Mouse (Mus musculus): ENCODE measurements around the gene Eif2b3. TPM values are rescaled to one million over a fixed set of nuclear protein-coding genes. Genes with fewer than 3 reads are reported as not detected.
A peak's percentile ranks its signal among the peaks of the same experiment; 100 is the strongest.

Eif2b3 gene
- polyA plus RNA-seq, 1 experiment from 2014 or later: 41.0 TPM

DNA sequence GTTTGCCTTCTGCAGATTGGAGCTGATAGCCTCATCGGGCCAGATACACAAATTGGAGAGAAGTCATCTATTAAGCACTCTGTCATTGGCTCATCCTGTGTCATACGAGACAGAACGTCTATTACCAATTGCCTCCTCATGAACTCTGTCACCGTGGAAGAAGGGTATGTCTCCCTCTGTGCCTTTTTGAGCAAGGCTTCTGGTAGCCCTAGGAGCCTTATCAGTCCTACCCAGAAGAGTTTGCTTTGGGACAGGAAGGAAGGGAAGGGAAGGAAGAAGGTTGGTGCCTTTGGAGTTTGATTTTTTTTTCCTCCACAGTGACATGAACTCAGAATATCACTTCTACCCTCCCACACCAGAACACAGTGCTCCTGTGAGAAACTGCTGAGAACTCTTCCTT is 51.4 kb downstream of the Eif2b3 start:
- no peak overlapping the region for H3K4me2 ChIP-seq (ENCODE audit: low read length)
- H3K9ac ChIP-seq (ENCODE audit: low read depth, low read length): no peak overlapping the region
- no peak overlapping the region for H3K27ac ChIP-seq
- TF ChIP-seq CTCF (IDR thresholded peaks at IDR 0.05; ENCODE audit: low read depth): no peak
- DNase-seq (ENCODE audit: low spot score): no peak
- no peaks in the 10 kb centered on the region for H3K27me3 ChIP-seq (ENCODE audit: insufficient read depth, low read length)
- ATAC-seq (replicated peaks; ENCODE audit: low FRiP score, low read depth): no peak
- H3K36me3 ChIP-seq (ENCODE audit: insufficient read depth, low read length): peaks cover 42% of the 10 kb centered on the region
- 81% methylated on average over 4 of the region's 4 CpGs for WGBS
- H3K4me1 ChIP-seq (replicated peaks; ENCODE audit: insufficient read depth, low read length): no peaks in the 10 kb centered on the region
- no peak overlapping the region for H3K4me3 ChIP-seq (replicated peaks; ENCODE audit: low read depth, low read length)
- H3K9me3 ChIP-seq (replicated peaks; ENCODE audit: low read length): no peaks in the 10 kb centered on the region

DNA sequence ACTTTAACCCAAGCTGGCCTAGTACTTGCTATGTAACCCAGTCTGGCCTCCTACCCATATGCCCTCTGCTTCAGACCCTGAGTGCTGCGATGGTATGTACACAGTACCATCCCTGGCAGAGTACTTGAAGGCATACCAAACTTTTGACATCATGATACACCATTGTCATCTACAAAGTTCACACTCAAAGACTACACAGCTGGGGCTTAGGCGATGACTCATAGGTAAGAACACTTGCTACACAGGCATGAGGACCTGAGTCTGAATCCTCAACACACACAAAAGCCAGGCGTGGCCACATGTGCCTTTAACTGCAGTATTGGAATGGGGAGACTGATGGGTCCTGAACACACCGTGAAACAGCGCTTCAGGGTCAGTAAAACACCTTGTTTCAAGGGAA is 52.0 kb downstream of the Eif2b3 start:
- ATAC-seq (replicated peaks; ENCODE audit: low FRiP score, low read depth) (no peak), DNase-seq (ENCODE audit: low spot score) (no peak)
- no peak for TF ChIP-seq CTCF (IDR thresholded peaks at IDR 0.05; ENCODE audit: low read depth)
- 93% methylated on average over 5 of the region's 5 CpGs for WGBS
- Histone ChIP-seq H3K27ac (no peak overlapping the region), H3K27me3 (ENCODE audit: insufficient read depth, low read length) (no peaks in the 10 kb centered on the region), H3K4me3 (replicated peaks; ENCODE audit: low read depth, low read length) (no peak overlapping the region), H3K4me1 (replicated peaks; ENCODE audit: insufficient read depth, low read length) (no peaks in the 10 kb centered on the region), H3K9me3 (replicated peaks; ENCODE audit: low read length) (no peaks in the 10 kb centered on the region), H3K36me3 (ENCODE audit: insufficient read depth, low read length) (peaks cover 38% of the 10 kb centered on the region), H3K9ac (ENCODE audit: low read depth, low read length) (no peak overlapping the region), H3K4me2 (ENCODE audit: low read length) (no peak overlapping the region)

DNA sequence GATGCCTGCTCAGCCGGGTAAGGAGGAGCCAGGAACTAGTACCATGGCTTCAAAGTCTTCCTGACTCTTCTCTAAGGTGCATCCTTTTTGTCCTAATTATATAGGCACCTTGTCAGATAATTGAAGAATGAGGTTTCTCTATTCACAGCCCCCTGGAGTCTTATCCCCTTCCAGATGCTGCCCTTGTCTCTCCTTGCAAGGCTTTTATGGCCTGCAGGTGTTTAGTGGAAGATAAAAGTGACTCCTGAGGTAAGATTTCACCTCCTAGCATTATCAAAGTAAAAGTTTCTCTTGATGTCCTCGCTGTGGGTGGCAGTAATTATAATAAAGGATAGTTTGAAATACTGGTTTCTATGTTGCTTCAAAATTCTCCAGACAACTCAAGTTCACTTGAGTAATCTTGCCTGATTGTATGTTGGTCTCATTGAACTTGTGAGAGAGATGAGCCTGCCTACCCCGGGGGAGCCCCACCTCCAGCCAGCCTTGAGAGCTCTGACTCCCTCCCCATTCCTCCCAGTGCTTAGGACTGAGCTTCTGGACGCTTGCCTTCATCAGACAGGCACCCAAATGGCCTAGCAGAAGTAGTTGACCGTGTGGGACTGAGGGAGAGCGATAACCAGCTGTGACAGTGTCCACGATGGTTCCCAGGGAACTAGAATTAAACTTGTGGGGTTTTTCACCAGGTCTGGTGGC is 68.9 kb downstream of the Eif2b3 start:
- 61% methylated on average over 7 of the region's 7 CpGs for WGBS
- H3K36me3 ChIP-seq (ENCODE audit: insufficient read depth, low read length): peaks cover 3% of the 10 kb centered on the region; the same call in 1 of the 2 replicates
- no peaks in the 10 kb centered on the region for H3K4me1 ChIP-seq (replicated peaks; ENCODE audit: insufficient read depth, low read length)
- ATAC-seq (replicated peaks; ENCODE audit: low FRiP score, low read depth): no peak
- no peak overlapping the region for H3K4me2 ChIP-seq (ENCODE audit: low read length)
- no peaks in the 10 kb centered on the region for H3K9me3 ChIP-seq (replicated peaks; ENCODE audit: low read length)
- DNase-seq (ENCODE audit: low spot score): no peak
- no peak overlapping the region for H3K4me3 ChIP-seq (replicated peaks; ENCODE audit: low read depth, low read length)
- no peak for TF ChIP-seq CTCF (IDR thresholded peaks at IDR 0.05; ENCODE audit: low read depth)
- H3K27me3 ChIP-seq (ENCODE audit: insufficient read depth, low read length): no peaks in the 10 kb centered on the region
- H3K27ac ChIP-seq: no peak overlapping the region
- no peak overlapping the region for H3K9ac ChIP-seq (ENCODE audit: low read depth, low read length)

DNA sequence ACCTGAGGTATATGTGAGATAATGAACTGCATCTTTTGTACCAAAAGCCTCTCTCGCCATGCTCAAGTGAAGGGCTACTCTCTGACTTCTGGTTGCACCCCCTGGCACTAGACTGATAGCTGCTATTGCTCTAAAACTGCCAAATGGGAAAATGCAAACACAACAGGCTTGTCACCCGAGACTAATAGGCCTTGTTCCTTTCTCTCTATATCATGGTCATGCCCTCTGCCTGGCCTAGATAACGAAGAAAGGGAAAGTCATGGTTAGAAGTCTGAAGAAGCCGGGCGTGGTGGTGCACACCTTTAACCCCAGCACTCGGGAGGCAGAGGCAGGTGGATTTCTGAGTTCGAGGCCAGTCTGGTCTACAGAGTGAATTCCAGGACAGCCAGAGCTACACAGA is 71.4 kb downstream of the Eif2b3 start:
- Histone ChIP-seq H3K36me3 (ENCODE audit: insufficient read depth, low read length) (peaks cover 3% of the 10 kb centered on the region; the same call in 1 of the 2 replicates), H3K27me3 (ENCODE audit: insufficient read depth, low read length) (no peaks in the 10 kb centered on the region), H3K9me3 (replicated peaks; ENCODE audit: low read length) (no peaks in the 10 kb centered on the region), H3K4me2 (ENCODE audit: low read length) (no peak overlapping the region), H3K27ac (no peak overlapping the region), H3K4me1 (replicated peaks; ENCODE audit: insufficient read depth, low read length) (no peaks in the 10 kb centered on the region), H3K4me3 (replicated peaks; ENCODE audit: low read depth, low read length) (no peak overlapping the region), H3K9ac (ENCODE audit: low read depth, low read length) (no peak overlapping the region)
- DNase-seq (ENCODE audit: low spot score): no peak
- ATAC-seq (replicated peaks; ENCODE audit: low FRiP score, low read depth): no peak
- 69% methylated on average over 7 of the region's 7 CpGs for WGBS
- no peak for TF ChIP-seq CTCF (IDR thresholded peaks at IDR 0.05; ENCODE audit: low read depth)

DNA sequence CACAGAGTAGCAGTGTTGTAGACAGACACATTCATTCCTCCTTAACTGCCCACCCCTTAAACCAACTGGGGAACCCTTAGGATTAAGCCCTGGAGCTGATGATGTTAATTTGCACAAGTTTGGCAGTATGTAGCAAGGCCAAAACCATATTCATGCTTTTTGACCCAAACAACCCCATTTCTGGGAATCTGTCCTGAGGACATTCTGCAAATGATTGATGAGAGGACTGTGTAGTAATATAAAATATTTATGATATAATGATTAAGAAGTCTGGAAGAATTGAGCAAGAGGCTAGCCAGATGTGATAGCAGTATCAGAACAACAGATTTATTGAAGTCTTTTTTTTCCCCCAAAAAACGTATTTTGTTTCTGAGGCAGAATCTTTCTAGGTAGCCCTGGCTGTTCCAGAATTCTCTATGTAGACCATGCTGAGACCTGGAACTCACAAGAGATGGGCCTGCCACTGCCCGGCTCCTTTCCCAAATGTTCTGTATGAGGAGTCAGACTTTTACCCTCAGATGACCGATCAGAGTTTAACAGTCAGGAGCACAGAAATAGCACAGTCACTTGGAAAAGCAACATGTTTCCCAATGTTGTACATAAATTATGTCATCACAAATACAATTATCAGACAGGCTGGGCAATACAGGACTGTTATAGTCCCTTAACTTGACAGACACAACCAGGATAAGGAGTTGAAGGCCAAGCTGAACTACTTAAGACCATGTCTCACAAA is 75.6 kb downstream of the Eif2b3 start:
- Histone ChIP-seq H3K9me3 (replicated peaks; ENCODE audit: low read length) (no peaks in the 10 kb centered on the region), H3K4me3 (replicated peaks; ENCODE audit: low read depth, low read length) (no peak overlapping the region), H3K4me2 (ENCODE audit: low read length) (no peak overlapping the region), H3K27me3 (ENCODE audit: insufficient read depth, low read length) (no peaks in the 10 kb centered on the region), H3K36me3 (ENCODE audit: insufficient read depth, low read length) (no peaks in the 10 kb centered on the region), H3K4me1 (replicated peaks; ENCODE audit: insufficient read depth, low read length) (no peaks in the 10 kb centered on the region), H3K27ac (0 out of 2 replicates have a peak overlapping the region, but pooled peaks have one; percentile 47), H3K9ac (ENCODE audit: low read depth, low read length) (no peak overlapping the region)
- 61% methylated on average over 3 of the region's 3 CpGs for WGBS
- DNase-seq (ENCODE audit: low spot score): peak; percentile 62
- TF ChIP-seq CTCF (IDR thresholded peaks at IDR 0.05; ENCODE audit: low read depth): no peak
- no peak for ATAC-seq (replicated peaks; ENCODE audit: low FRiP score, low read depth)

DNA sequence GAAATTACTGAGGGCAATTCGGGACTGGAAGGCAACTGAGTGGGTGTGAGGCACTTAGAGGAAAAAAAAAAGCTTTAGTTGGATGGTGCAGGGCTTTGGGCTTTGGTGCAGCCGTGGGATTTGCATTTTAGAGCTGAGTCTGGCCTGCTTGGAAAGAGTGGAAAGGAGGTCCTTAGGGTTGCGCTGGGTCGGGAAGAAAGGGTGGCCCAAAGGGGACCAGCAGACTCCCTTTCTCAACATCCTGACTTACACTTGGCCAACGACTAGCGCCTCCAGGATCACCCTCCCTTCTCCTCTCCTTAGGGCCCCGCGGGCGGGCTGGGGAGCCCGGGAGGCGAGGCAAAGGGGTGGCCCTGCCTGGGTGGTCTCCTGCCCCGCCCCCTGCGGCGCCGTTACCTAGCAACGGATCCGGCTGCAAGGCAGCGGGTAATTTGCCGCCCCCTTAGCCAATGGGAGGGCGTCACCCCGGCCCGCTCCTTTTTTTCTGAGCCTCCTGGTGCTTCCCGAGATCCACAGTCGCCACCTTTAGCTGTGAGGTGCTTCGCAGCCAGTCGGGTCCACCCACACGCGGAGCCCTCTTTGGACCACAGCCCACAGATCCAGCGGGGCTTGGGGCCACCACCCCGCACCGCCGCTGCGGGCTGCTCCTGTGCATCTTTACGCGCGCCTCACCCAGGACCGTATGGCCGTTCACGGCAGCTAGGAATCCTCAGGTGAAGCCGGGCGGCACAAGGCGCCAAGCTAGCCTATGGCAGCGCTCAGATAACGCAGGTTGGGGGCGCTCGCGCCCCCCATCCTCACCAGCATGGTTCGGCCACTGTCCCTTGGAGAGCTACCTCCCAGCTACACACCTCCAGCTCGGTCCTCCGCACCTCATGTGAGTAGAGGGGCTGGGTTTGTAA is 76.6 kb downstream of the Eif2b3 start, which contains the start of gene Ptch2:
TSS of gene Ptch2 (plus strand) at position 525 of the 902 bp plus-strand sequence.
- under 1% methylated on average over 49 of the region's 50 CpGs for WGBS
- H3K9ac ChIP-seq (ENCODE audit: low read depth, low read length): peak within 1 kb of the TSS; percentile 66
- ATAC-seq (replicated peaks; ENCODE audit: low FRiP score, low read depth): peak; percentile 86
- no peaks in the 10 kb centered on the region for H3K27me3 ChIP-seq (ENCODE audit: insufficient read depth, low read length)
- no peaks in the 10 kb centered on the region for H3K4me1 ChIP-seq (replicated peaks; ENCODE audit: insufficient read depth, low read length)
- no peak for TF ChIP-seq CTCF (IDR thresholded peaks at IDR 0.05; ENCODE audit: low read depth)
- no peaks in the 10 kb centered on the region for H3K9me3 ChIP-seq (replicated peaks; ENCODE audit: low read length)
- no peaks in the 10 kb centered on the region for H3K36me3 ChIP-seq (ENCODE audit: insufficient read depth, low read length)
- peak within 1 kb of the TSS; percentile 67 for H3K4me3 ChIP-seq (replicated peaks; ENCODE audit: low read depth, low read length)
- peak within 1 kb of the TSS; percentile 75 for H3K27ac ChIP-seq
- peak; percentile 89 for DNase-seq (ENCODE audit: low spot score)
- peak within 1 kb of the TSS; percentile 92 for H3K4me2 ChIP-seq (ENCODE audit: low read length)
